Mouse (Mus musculus) CH12F3 (cell line): Measurements from ENCODE around the gene G530012D18Rik.
"Not testable (repeated sequence)": the region's sequence is repeated elsewhere in the genome, so short reads cannot be mapped to it uniquely, and the experiment has no call there.

Experiments used
- in situ Hi-C: fragments of 300-500 bp; cut with MboI; formaldehyde crosslinking; loops from 2 replicates; pipeline ENCODE4 v1.14.3; 2020; ENCODE audit warnings: low sequenced_read_pairs

G530012D18Rik gene

GRCm38 (mm10) chr1:85615096-85615495, 39.6 kb downstream of the G530012D18Rik start:
- in situ Hi-C loops, result not testable (repeated sequence)

- in situ Hi-C loops, result not testable (repeated sequence)
These were observed 40.3 kb downstream of the G530012D18Rik start for GRCm38 (mm10) chr1:85615819-85616218.

GRCm38 (mm10) chr1:85617161-85617560, 41.7 kb downstream of the G530012D18Rik start:
- in situ Hi-C loops, result not testable (repeated sequence)

GRCm38 (mm10) chr1:85618689-85619088, 43.2 kb downstream of the G530012D18Rik start:
- in situ Hi-C loops, result not testable (repeated sequence)
